Mouse (Mus musculus) lung, postnatal 0 days (tissue): ENCODE measurements around the gene Plppr1. TPM values are rescaled to one million over a fixed set of nuclear protein-coding genes. Genes with fewer than 3 reads are reported as not detected.

Experiments
- ATAC-seq: fragments of 200-750 bp; cut with Nextera tagmentation; 2 replicates; pipeline ENCODE4 v1.8.0; 2017; ENCODE audit warnings: moderate library complexity
- DNase-seq: peaks from one replicate; pipeline ENCODE4 v3.0.0-alpha.2; 2016; ENCODE audit warnings: low spot score
- H3K27ac ChIP-seq: fragments of 300-500 bp; sonication (generic); 2 replicates; pipeline ENCODE4 v1.5.1; 2014; ENCODE audit warnings: antibody characterized with exemption, mild to moderate bottlenecking, low read length, mixed read lengths
- H3K27me3 ChIP-seq: fragments of 300-500 bp; sonication (generic); replicated peaks from 2 replicates; pipeline ENCODE4 v1.6.1; 2014; ENCODE audit warnings: low read length, mixed read lengths; ENCODE audit not compliant: insufficient read depth
- H3K36me3 ChIP-seq: fragments of 300-500 bp; sonication (generic); 2 replicates; pipeline ENCODE4 v1.6.1; 2014; ENCODE audit warnings: low read length, mixed read lengths; ENCODE audit not compliant: insufficient read depth
- H3K4me1 ChIP-seq: fragments of 300-500 bp; sonication (generic); 2 replicates; pipeline ENCODE4 v1.6.1; 2014; ENCODE audit warnings: antibody characterized with exemption, low read depth, low read length, mixed read lengths; ENCODE audit not compliant: insufficient read depth
- H3K4me2 ChIP-seq: fragments of 300-500 bp; sonication (generic); replicated peaks from 2 replicates; pipeline ENCODE4 v1.6.1; 2014; ENCODE audit warnings: low read depth, mild to moderate bottlenecking, low read length, moderate library complexity, mixed read lengths
- H3K4me3 ChIP-seq: fragments of 300-500 bp; sonication (generic); 2 replicates; pipeline ENCODE4 v1.5.1; 2014; ENCODE audit warnings: low read depth, low read length
- H3K9ac ChIP-seq: fragments of 300-500 bp; sonication (generic); replicated peaks from 2 replicates; pipeline ENCODE4 v1.6.1; 2014; ENCODE audit warnings: low read depth, mild to moderate bottlenecking
- H3K9me3 ChIP-seq: fragments of 300-500 bp; sonication (generic); 2 replicates; pipeline ENCODE4 v1.6.1; 2016; ENCODE audit warnings: low read length, mixed read lengths
- CTCF ChIP-seq: IDR thresholded peaks from 2 replicates; pipeline ENCODE4 v1.5.1; 2016; ENCODE audit warnings: antibody characterized with exemption, mild to moderate bottlenecking
- EP300 ChIP-seq: IDR thresholded peaks from 2 replicates; pipeline ENCODE4 v1.6.1; 2016; ENCODE audit warnings: antibody characterized with exemption, mild to moderate bottlenecking, control low read depth
- WGBS: fragments of 180-500 bp; shearing (Covaris S2); extraction: QIAGEN DNeasy Blood & Tissue Kit; methylation state at CpG from one replicate; pipeline ENCODE4 v1.1.7; 2014; 5-methylcytosine and 5-hydroxymethylcytosine counted together
- polyA plus RNA-seq: library from polyadenylated mRNA; unstranded; fragments of >200 nt; fragmentation: Nextera tagmentation; extraction: Ambion mirVana; gene quantifications from 2 replicates; pipeline ENCODE4 v1.2.1, GENCODE M21; 2015

Gene Plppr1
- polyA plus RNA-seq, 1 experiment from 2014 or later, result 0.11 TPM

GRCm38 (mm10) chr4:49233032-49233406, 173.9 kb downstream of the Plppr1 start:
- Histone ChIP-seq H3K27me3 (no peaks in the 10 kb centered on the region), H3K9ac (no peak overlapping the region), H3K4me1 (no peaks in the 10 kb centered on the region; the same call in 1 of the 2 replicates), H3K4me2 (no peak overlapping the region), H3K9me3 (no peaks in the 10 kb centered on the region), H3K36me3 (no peaks in the 10 kb centered on the region), H3K4me3 (no peak overlapping the region), H3K27ac (no peak overlapping the region)
- DNase-seq (peak; percentile 13), ATAC-seq (no peak)
- no peak for TF ChIP-seq EP300
- no peak for TF ChIP-seq CTCF
- WGBS, result 5% methylated on average over 3 of the region's 3 CpGs

DNA sequence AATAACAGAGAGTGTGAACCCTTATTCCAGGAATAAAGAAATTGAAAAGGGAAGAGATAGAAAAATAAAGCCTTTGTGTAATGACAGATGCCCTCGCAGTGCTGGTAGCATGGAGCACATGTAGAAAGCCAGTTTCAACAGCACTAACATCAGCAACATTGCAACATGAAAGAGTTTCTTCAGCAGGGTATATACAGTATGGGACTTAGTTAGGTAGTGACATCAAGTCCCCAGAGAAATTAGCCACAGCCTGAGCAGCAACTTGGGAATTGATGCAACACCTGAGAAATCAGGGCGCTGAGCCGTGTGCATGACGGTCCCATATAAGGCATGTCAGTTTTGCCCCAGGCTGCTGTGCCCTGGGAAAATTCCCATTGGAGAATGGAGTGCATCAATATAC, 179.0 kb downstream of the Plppr1 start:
- Histone ChIP-seq H3K27ac (no peak overlapping the region), H3K9ac (no peak overlapping the region), H3K4me1 (no peaks in the 10 kb centered on the region; the same call in 1 of the 2 replicates), H3K9me3 (no peaks in the 10 kb centered on the region), H3K4me2 (no peak overlapping the region), H3K36me3 (no peaks in the 10 kb centered on the region), H3K27me3 (no peaks in the 10 kb centered on the region), H3K4me3 (no peak overlapping the region)
- TF ChIP-seq EP300, result no peak
- TF ChIP-seq CTCF, result no peak
- 93% methylated on average over 4 of the region's 4 CpGs for WGBS
- DNase-seq (no peak), ATAC-seq (no peak)

- no peaks in the 10 kb centered on the region for H3K36me3 ChIP-seq
- no peak for TF ChIP-seq CTCF
- no peak for TF ChIP-seq EP300
- no peak overlapping the region for H3K4me2 ChIP-seq
- WGBS, result 84% methylated on average over 5 of the region's 5 CpGs
- no peaks in the 10 kb centered on the region for H3K4me1 ChIP-seq
- no peak overlapping the region for H3K9ac ChIP-seq
- no peak overlapping the region for H3K27ac ChIP-seq
- H3K27me3 ChIP-seq, result no peaks in the 10 kb centered on the region
- no peak overlapping the region for H3K4me3 ChIP-seq
- ATAC-seq (no peak), DNase-seq (no peak)
- H3K9me3 ChIP-seq, result no peaks in the 10 kb centered on the region
These were observed 180.4 kb downstream of the Plppr1 start for GRCm38 (mm10) chr4:49239451-49239850.

DNA sequence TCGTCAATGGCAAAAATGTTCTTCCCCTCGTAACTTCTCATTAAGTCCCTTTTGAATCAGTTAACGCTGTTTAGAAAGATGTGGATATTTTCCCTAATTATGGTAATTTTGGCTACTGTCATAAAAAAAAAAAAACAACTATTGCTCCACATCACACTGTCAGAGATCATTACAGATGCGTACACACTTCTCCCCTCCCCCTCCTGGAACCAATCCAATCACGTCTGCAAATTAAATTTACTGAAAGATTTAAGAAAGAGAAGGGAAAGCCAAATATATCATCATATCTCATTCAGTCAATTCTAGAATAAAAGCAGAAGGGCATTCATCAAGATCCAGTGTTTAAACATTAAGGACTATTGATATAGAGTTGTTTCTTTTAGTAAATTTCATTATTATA, 185.7 kb downstream of the Plppr1 start:
- no peaks in the 10 kb centered on the region for H3K9me3 ChIP-seq
- H3K36me3 ChIP-seq, result no peaks in the 10 kb centered on the region
- DNase-seq (no peak), ATAC-seq (no peak)
- H3K4me3 ChIP-seq, result no peak overlapping the region
- no peaks in the 10 kb centered on the region for H3K4me1 ChIP-seq
- H3K27ac ChIP-seq, result no peak overlapping the region
- WGBS, result 68% methylated on average over 5 of the region's 5 CpGs
- no peak overlapping the region for H3K4me2 ChIP-seq
- H3K27me3 ChIP-seq, result no peaks in the 10 kb centered on the region
- TF ChIP-seq CTCF, result no peak
- TF ChIP-seq EP300, result no peak
- no peak overlapping the region for H3K9ac ChIP-seq

- Histone ChIP-seq H3K4me2 (no peak overlapping the region), H3K27ac (no peak overlapping the region), H3K9ac (no peak overlapping the region), H3K27me3 (no peaks in the 10 kb centered on the region), H3K9me3 (no peaks in the 10 kb centered on the region), H3K36me3 (no peaks in the 10 kb centered on the region), H3K4me1 (no peaks in the 10 kb centered on the region), H3K4me3 (no peak overlapping the region)
- TF ChIP-seq CTCF, result no peak
- no peak for TF ChIP-seq EP300
- WGBS, result 74% methylated on average over 2 of the region's 2 CpGs
- ATAC-seq (no peak), DNase-seq (no peak)
These were observed 186.2 kb downstream of the Plppr1 start for GRCm38 (mm10) chr4:49245274-49245673.

- Histone ChIP-seq H3K4me1 (no peaks in the 10 kb centered on the region), H3K36me3 (no peaks in the 10 kb centered on the region), H3K27ac (no peak overlapping the region), H3K4me3 (no peak overlapping the region), H3K4me2 (no peak overlapping the region), H3K9ac (no peak overlapping the region), H3K27me3 (no peaks in the 10 kb centered on the region), H3K9me3 (no peaks in the 10 kb centered on the region)
- DNase-seq (peak; percentile 28), ATAC-seq (no peak)
- no peak for TF ChIP-seq EP300
- TF ChIP-seq CTCF, result peak; percentile 53
- 16% methylated on average over 3 of the region's 3 CpGs for WGBS
These were observed 192.2 kb downstream of the Plppr1 start for GRCm38 (mm10) chr4:49251262-49251661.

- Histone ChIP-seq H3K4me2 (no peak overlapping the region), H3K27ac (no peak overlapping the region), H3K9ac (no peak overlapping the region), H3K9me3 (no peaks in the 10 kb centered on the region), H3K27me3 (no peaks in the 10 kb centered on the region), H3K4me1 (no peaks in the 10 kb centered on the region), H3K4me3 (no peak overlapping the region), H3K36me3 (no peaks in the 10 kb centered on the region)
- DNase-seq (no peak), ATAC-seq (no peak)
- no peak for TF ChIP-seq CTCF
- no peak for TF ChIP-seq EP300
- WGBS, result 66% methylated on average over 3 of the region's 3 CpGs
These were observed 193.1 kb downstream of the Plppr1 start for GRCm38 (mm10) chr4:49252169-49252568.
